Mouse (Mus musculus) regulatory T cell (primary cell): ENCODE data around the gene Negr1.

Source experiments
- in situ Hi-C: fragments of 300-600 bp; cut with MboI, MseI; formaldehyde crosslinking; loops from one replicate; pipeline ENCODE4 v1.15.1; 2025; ENCODE audit warnings: high pct_unique_total_duplicates

Negr1 gene

GRCm38 (mm10) chr3:156903925-156904576 lies 342.5 kb downstream of the Negr1 start:
- in situ Hi-C loops = no loop called here

GRCm38 (mm10) chr3:156912816-156913215 lies 351.2 kb downstream of the Negr1 start:
- in situ Hi-C loops = loop anchor here (10.0 kb wide), 1 partner anchor 588 kb away; no protein-coding TSS in a partner anchor

- in situ Hi-C loops = no loop called here
Measured at GRCm38 (mm10) chr3:156921369-156921768, 359.8 kb downstream of the Negr1 start.

GRCm38 (mm10) chr3:156923159-156923558 lies 361.6 kb downstream of the Negr1 start:
- in situ Hi-C loops = no loop called here

GRCm38 (mm10) chr3:156925102-156925501 lies 363.5 kb downstream of the Negr1 start:
- in situ Hi-C loops = no loop called here

- in situ Hi-C loops = no loop called here
Measured at GRCm38 (mm10) chr3:156928396-156929061, 366.9 kb downstream of the Negr1 start.

- in situ Hi-C loops = no loop called here
Measured at GRCm38 (mm10) chr3:156929062-156929397, 367.4 kb downstream of the Negr1 start.

GRCm38 (mm10) chr3:156929677-156930440 lies 368.3 kb downstream of the Negr1 start:
- in situ Hi-C loops = no loop called here

- in situ Hi-C loops = no loop called here
Measured at GRCm38 (mm10) chr3:156931011-156931410, 369.4 kb downstream of the Negr1 start.

- in situ Hi-C loops = no loop called here
Measured at GRCm38 (mm10) chr3:156931540-156931939, 369.9 kb downstream of the Negr1 start.

- in situ Hi-C loops = no loop called here
Measured at GRCm38 (mm10) chr3:156934778-156935290, 373.2 kb downstream of the Negr1 start.

- in situ Hi-C loops = no loop called here
Measured at GRCm38 (mm10) chr3:156947404-156947803, 385.8 kb downstream of the Negr1 start.

GRCm38 (mm10) chr3:156952970-156953369 lies 391.4 kb downstream of the Negr1 start:
- in situ Hi-C loops = no loop called here

- in situ Hi-C loops = no loop called here
Measured at GRCm38 (mm10) chr3:156955094-156955493, 393.5 kb downstream of the Negr1 start.

- in situ Hi-C loops = no loop called here
Measured at GRCm38 (mm10) chr3:156958640-156959039, 397.0 kb downstream of the Negr1 start.

GRCm38 (mm10) chr3:156968764-156969163 lies 407.2 kb downstream of the Negr1 start:
- in situ Hi-C loops = no loop called here

GRCm38 (mm10) chr3:156971104-156971503 lies 409.5 kb downstream of the Negr1 start:
- in situ Hi-C loops = no loop called here

- in situ Hi-C loops = no loop called here
Measured at GRCm38 (mm10) chr3:156976816-156977215, 415.2 kb downstream of the Negr1 start.

- in situ Hi-C loops = no loop called here
Measured at GRCm38 (mm10) chr3:156980042-156980716, 418.6 kb downstream of the Negr1 start.

GRCm38 (mm10) chr3:156982102-156982501 lies 420.5 kb downstream of the Negr1 start:
- in situ Hi-C loops = no loop called here

GRCm38 (mm10) chr3:156987113-156987512 lies 425.5 kb downstream of the Negr1 start:
- in situ Hi-C loops = no loop called here

GRCm38 (mm10) chr3:156992171-156992570 lies 430.6 kb downstream of the Negr1 start:
- in situ Hi-C loops = no loop called here
